Mouse (Mus musculus) stomach, postnatal 0 days (tissue): Measurements from ENCODE around the gene Chgb. TPM values are rescaled to one million over a fixed set of nuclear protein-coding genes. Genes with fewer than 3 reads are reported as not detected.

Experiments
- ATAC-seq: fragments of 200-750 bp; cut with Nextera tagmentation; 2 replicates; pipeline ENCODE4 v1.8.0; 2017; ENCODE audit not compliant: low FRiP score, low TSS enrichment
- DNase-seq: peaks from one replicate; pipeline ENCODE4 v3.0.0-alpha.2; 2016; ENCODE audit warnings: low spot score
- H3K27ac ChIP-seq: fragments of 300-500 bp; sonication (generic); replicated peaks from 2 replicates; pipeline ENCODE4 v1.5.1; 2014; ENCODE audit warnings: mild to moderate bottlenecking, control low read depth
- H3K27me3 ChIP-seq: fragments of 300-500 bp; sonication (generic); 2 replicates; pipeline ENCODE4 v1.6.1; 2014; ENCODE audit warnings: low read length; ENCODE audit not compliant: control insufficient read depth, insufficient read depth
- H3K36me3 ChIP-seq: fragments of 300-500 bp; sonication (generic); 2 replicates; pipeline ENCODE4 v1.6.1; 2014; ENCODE audit warnings: low read length, mixed read lengths; ENCODE audit not compliant: control insufficient read depth, insufficient read depth
- H3K4me1 ChIP-seq: fragments of 300-500 bp; sonication (generic); replicated peaks from 2 replicates; pipeline ENCODE4 v1.6.1; 2014; ENCODE audit warnings: antibody characterized with exemption; ENCODE audit not compliant: control insufficient read depth, insufficient read depth
- H3K4me2 ChIP-seq: fragments of 300-500 bp; sonication (generic); replicated peaks from 2 replicates; pipeline ENCODE4 v1.6.1; 2014; ENCODE audit warnings: low read depth, mild to moderate bottlenecking, control low read depth, moderate library complexity
- H3K4me3 ChIP-seq: fragments of 300-500 bp; sonication (generic); 2 replicates; pipeline ENCODE4 v1.5.1; 2014; ENCODE audit warnings: low read depth, low read length, control low read depth
- H3K9ac ChIP-seq: fragments of 300-500 bp; sonication (generic); 2 replicates; pipeline ENCODE4 v1.6.1; 2014; ENCODE audit warnings: mild to moderate bottlenecking, low read length, control low read depth, mixed read lengths
- H3K9me3 ChIP-seq: fragments of 300-500 bp; sonication (generic); 2 replicates; pipeline ENCODE4 v1.6.1; 2016; ENCODE audit warnings: low read length; ENCODE audit not compliant: control insufficient read depth
- CTCF ChIP-seq: IDR thresholded peaks from 2 replicates; pipeline ENCODE4 v1.5.1; 2016; ENCODE audit warnings: antibody characterized with exemption, low read depth, mild to moderate bottlenecking, moderate library complexity
- EP300 ChIP-seq: optimal IDR thresholded peaks from 2 replicates; pipeline ENCODE3; 2016; ENCODE audit warnings: antibody characterized with exemption
- WGBS: fragments of 180-500 bp; shearing (Covaris S2); extraction: QIAGEN DNeasy Blood & Tissue Kit; methylation state at CpG from one replicate; pipeline ENCODE4 v1.1.7; 2014; 5-methylcytosine and 5-hydroxymethylcytosine counted together
- polyA plus RNA-seq: library from polyadenylated mRNA; unstranded; fragments of >200 nt; fragmentation: Nextera tagmentation; extraction: Ambion mirVana; gene quantifications from 2 replicates; pipeline ENCODE4 v1.2.1, GENCODE M21; 2015

The Chgb gene
- polyA plus RNA-seq, 1 experiment from 2014 or later = 9.3 TPM

GRCm38 (mm10) chr2:132802976-132803375, 21.9 kb downstream of the Chgb start:
- TF ChIP-seq EP300 (no peak), CTCF (no peak)
- peaks cover 11% of the 10 kb centered on the region for H3K36me3 ChIP-seq
- H3K27me3 ChIP-seq = no peaks in the 10 kb centered on the region
- DNase-seq (no peak), ATAC-seq (no peak)
- no peak overlapping the region for H3K27ac ChIP-seq
- H3K4me1 ChIP-seq = no peaks in the 10 kb centered on the region
- WGBS = 87% methylated on average over 2 of the region's 2 CpGs
- no peak overlapping the region for H3K9ac ChIP-seq
- H3K4me3 ChIP-seq = no peak overlapping the region
- H3K9me3 ChIP-seq = no peaks in the 10 kb centered on the region
- no peak overlapping the region for H3K4me2 ChIP-seq

- TF ChIP-seq EP300 (no peak), CTCF (peak; percentile 53)
- no peaks in the 10 kb centered on the region for H3K9me3 ChIP-seq
- peak within 1 kb of the TSS; percentile 71 for H3K9ac ChIP-seq
- ATAC-seq (peak; percentile 100), DNase-seq (peak; percentile 97)
- 0 out of 2 replicates have a peak, but pooled peaks cover 2% of the 10 kb centered on the region for H3K4me1 ChIP-seq
- H3K27me3 ChIP-seq = no peaks in the 10 kb centered on the region
- H3K36me3 ChIP-seq = no peaks in the 10 kb centered on the region
- under 1% methylated on average over 59 of the region's 59 CpGs for WGBS
- peak within 1 kb of the TSS; percentile 77 for H3K27ac ChIP-seq
- peak within 1 kb of the TSS; percentile 71 for H3K4me3 ChIP-seq
- H3K4me2 ChIP-seq = peak within 1 kb of the TSS; percentile 89
These were observed 34.7 kb downstream of the Chgb start, which contains the start of the genes Trmt6 and Mcm8 for GRCm38 (mm10) chr2:132815608-132816314. Gene Trmt6 (minus strand): TSS chr2:132816055. Gene Mcm8 (plus strand): TSS chr2:132816141.

GRCm38 (mm10) chr2:132841071-132841470, 60.0 kb downstream of the Chgb start:
- Histone ChIP-seq H3K27me3 (no peaks in the 10 kb centered on the region), H3K9ac (no peak overlapping the region), H3K4me3 (no peak overlapping the region), H3K36me3 (no peaks in the 10 kb centered on the region), H3K4me1 (no peaks in the 10 kb centered on the region), H3K4me2 (no peak overlapping the region), H3K27ac (no peak overlapping the region), H3K9me3 (no peaks in the 10 kb centered on the region)
- DNase-seq (no peak), ATAC-seq (no peak)
- 91% methylated on average over 4 of the region's 4 CpGs for WGBS
- TF ChIP-seq EP300 (no peak), CTCF (no peak)

Other genes with a start within 250 kb of the Chgb start
- gene Gpcpd1, start 193.5 kb upstream of the Chgb start, polyA plus RNA-seq = 29.7 and 29.9 TPM in 2 replicates
- gene Shld1, start 94.3 kb upstream of the Chgb start, polyA plus RNA-seq = 9.8 and 10.5 TPM in 2 replicates
- gene Trmt6, start 34.8 kb downstream of the Chgb start, polyA plus RNA-seq = 26.8 and 37.5 TPM in 2 replicates
- gene Mcm8, start 34.9 kb downstream of the Chgb start, polyA plus RNA-seq = 3.5 and 3.6 TPM in 2 replicates
- gene Crls1, start 65.4 kb downstream of the Chgb start, polyA plus RNA-seq = 24.3 and 27.8 TPM in 2 replicates
- gene Lrrn4, start 99.6 kb downstream of the Chgb start, polyA plus RNA-seq = 5.9 and 8.5 TPM in 2 replicates
- 56.4 and 62.8 TPM in 2 replicates for gene Fermt1, start 164.6 kb downstream of the Chgb start, polyA plus RNA-seq